Mouse (Mus musculus): ENCODE results near the gene BC107364.
"Not testable (repeated sequence)": the region's sequence is repeated elsewhere in the genome, so short reads cannot be mapped to it uniquely, and the experiment has no call there.

The BC107364 gene

DNA sequence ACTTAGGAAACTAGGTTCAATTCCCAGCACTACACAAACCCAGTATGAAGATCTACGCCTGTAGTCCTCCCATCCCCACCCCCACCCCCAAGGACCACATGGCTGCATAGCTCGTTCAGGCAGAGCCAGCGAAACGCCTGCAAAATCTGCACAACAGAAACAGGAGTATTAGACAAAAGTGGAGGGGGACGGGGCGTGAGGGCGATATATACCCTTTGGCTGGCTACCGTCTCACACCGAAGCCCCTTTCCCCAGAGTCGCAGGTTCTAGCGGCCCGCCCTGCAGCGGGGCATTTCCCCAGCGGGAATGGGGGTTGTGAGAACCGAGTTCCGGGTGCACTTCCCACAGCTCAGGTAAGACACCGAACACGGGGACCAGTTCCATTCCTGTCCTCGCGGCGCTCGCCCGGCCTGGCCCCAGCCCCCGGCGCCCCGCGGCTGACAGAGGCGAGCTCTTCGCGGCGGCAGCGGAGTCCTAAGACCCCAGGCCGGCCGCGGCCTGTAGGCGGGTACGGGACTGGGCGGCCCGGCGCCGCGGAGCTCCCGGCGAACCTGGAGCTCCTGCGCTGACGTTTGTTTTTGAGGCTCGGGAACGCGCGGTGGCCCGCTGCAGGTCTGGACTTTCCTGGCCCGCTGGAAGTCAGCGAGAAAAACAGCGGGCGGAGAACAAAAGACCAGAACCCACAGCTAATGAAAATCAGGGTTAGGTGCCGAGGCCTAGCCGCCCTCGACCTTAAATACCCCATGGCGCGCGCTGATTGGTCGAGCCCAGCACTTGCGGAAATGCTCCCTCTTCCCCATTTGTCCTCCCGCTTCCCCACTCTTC, 37.8 kb downstream of the BC107364 start:
- DNase-seq (ENCODE audit: low read depth): peak; percentile 97

GRCm38 (mm10) chr3:96413581-96414125, 38.5 kb downstream of the BC107364 start:
- peak; percentile 6 for DNase-seq (ENCODE audit: low read depth)

DNA sequence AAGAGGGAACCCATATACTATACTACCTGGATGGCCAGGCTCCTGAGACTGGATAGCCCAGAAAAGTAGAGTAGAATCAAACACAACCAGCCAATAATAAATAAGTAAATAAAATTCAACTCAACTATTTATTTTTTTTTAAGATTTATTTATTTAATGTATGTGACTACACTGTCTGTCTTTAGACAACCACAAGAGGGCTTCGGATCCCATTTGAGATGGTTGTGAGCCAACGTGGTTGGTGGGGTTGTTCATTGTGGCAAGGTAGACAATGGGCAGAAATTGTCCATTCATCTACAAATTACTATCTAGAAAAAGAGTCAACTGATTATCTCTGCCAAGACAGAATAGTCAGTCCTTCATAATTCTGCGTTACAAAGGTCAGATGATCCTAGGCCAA, 40.3 kb downstream of the BC107364 start:
- DNase-seq (ENCODE audit: low read depth): peak; percentile 22

DNA sequence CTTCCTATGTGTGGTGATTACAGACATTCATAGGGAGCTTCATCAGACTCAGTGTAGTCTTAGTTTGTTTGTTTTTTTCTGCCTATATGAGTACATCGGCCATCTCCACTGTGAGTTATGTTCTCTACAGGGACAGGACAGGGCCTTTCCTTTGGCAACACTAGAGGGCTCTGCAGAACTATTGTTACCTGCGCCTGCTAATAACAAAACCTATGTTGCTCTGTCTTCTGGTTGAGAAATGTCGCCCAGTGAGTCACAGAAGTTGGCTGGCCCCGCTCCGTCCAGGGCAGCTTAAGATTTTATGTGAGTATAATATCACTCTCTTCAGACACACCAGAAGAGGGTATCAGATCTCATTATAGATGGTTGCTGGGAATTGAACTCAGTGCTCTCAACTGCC, 41.1 kb downstream of the BC107364 start:
- peak; percentile 36 for DNase-seq (ENCODE audit: low read depth)

GRCm38 (mm10) chr3:96409701-96410246, 42.3 kb downstream of the BC107364 start:
- no peak for DNase-seq (ENCODE audit: low read depth)

- DNase-seq (ENCODE audit: low read depth): not testable (repeated sequence)
Observed at GRCm38 (mm10) chr3:96408111-96408510, 44.0 kb downstream of the BC107364 start.

DNA sequence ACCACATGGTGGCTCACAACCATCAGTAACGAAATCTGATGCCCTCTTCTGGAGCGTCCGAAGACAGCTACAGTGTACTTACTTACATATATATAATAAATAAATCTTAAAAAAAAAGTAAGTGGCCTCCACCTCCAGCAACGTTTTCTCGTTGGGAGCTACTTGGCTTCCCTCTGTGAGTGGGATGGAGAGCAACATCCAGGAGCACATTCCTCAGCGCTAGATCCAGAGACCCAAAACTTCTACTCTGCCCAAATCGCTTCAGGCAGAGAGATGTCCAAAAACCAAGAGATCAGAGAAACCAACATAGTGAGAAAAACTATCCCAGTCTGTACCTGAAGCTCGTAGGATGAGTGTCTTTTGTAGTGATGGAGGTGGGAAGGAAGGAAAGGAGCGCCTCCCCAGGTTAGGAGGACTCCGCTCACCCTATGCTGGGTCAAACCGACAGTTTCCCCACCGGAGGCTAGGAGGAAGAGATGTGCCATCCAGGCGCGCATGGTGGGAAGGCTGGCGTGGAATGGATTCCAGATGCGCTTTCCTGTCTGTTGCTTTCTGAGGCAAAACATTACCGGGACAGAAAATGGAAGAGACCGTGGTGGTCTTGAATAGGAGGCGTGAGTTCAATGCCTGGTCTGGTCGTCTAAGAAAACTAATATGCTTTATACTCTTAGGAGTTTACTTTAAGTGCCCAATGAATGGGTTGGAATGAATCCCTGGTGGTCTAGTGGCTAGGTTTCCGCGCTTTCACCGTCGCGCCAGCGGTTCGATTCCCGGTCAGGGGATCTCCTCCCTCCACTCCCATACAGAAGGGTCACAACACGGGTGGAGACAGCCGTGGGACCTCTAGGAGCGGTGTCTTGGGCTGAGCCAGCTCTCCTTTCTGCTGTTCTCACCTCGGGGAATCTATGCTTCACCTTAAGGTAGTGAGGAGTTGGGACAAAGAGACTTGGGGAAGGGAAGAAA, 46.3 kb downstream of the BC107364 start:
- no peak for DNase-seq (ENCODE audit: low read depth)

GRCm38 (mm10) chr3:96405004-96405403, 47.1 kb downstream of the BC107364 start:
- no peak for DNase-seq (ENCODE audit: low read depth)

GRCm38 (mm10) chr3:96404450-96404849, 47.7 kb downstream of the BC107364 start:
- no peak for DNase-seq (ENCODE audit: low read depth)

GRCm38 (mm10) chr3:96403016-96403415, 49.1 kb downstream of the BC107364 start:
- DNase-seq (ENCODE audit: low read depth): peak; percentile 25

DNA sequence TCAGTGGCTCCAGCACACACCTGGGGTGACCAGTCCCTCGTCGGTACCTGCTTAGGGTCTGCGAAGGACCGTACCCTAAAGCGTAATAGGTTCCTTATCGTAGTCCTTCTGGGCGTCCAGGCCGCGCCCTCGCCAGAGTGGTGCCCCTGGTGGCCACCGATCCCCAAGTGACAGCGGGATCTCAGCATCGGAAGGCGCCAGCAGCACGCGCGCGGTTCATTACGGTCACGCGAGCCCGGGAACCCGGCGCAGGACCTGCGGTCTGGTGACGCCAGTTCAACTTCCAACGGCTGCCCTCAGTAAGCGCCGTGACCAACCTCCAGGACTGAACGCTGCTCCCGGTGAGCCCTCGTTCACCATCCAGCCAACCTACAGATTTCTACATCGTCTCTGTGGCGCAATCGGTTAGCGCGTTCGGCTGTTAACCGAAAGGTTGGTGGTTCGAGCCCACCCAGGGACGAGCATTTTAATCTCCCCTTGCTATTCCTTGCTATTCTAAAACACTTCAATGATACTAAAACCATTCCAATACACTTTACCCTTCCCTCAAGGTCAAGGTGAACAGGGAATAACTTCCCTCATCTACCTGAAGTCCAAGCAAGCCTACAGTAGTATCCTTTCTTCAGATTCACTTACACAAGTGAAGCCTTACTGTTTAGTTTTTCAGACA, 50.1 kb downstream of the BC107364 start:
- DNase-seq (ENCODE audit: low read depth): no peak

- DNase-seq (ENCODE audit: low read depth): no peak
Observed at GRCm38 (mm10) chr3:96401474-96401831, 50.7 kb downstream of the BC107364 start.

- peak; percentile 46 for DNase-seq (ENCODE audit: low read depth)
Observed at GRCm38 (mm10) chr3:96398911-96399310, 53.2 kb downstream of the BC107364 start.

GRCm38 (mm10) chr3:96396857-96397256, 55.2 kb downstream of the BC107364 start:
- no peak for DNase-seq (ENCODE audit: low read depth)

GRCm38 (mm10) chr3:96387202-96387601, 64.9 kb downstream of the BC107364 start:
- DNase-seq (ENCODE audit: low read depth): not testable (repeated sequence)
